In the genomic region with DNA sequence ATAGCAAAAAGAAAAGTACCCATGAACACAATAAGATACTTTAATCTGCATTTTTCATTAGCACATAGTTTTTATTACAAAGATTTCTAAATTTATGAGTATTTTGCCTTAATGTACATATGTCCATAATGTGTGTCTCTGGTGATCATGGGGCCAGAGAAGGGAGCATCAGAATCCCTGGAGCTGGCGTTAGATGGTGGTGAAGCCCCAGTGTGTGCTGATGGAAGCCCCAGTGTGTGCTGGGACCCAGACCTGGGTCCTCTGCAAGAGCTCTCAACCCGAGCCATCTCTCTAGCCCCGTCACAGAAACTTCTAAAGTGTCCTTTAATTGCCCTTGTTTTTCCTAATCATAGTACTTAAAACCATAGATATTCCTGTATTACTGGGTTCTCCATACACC, we compare ENCODE assay signal across 24 mouse cellular contexts. TPM values are rescaled to one million over a fixed set of nuclear protein-coding genes. Genes with fewer than 3 reads are reported as not detected.
DNase-seq lines count a peak whose midpoint lies in the region; TF ChIP-seq lines count a peak whose summit lies in the region.
"Had no signal": no experiment of that assay in that cellular context is flagged by ENCODE, and none has a peak within 500 bp of the region (broad histone marks: within the 10 kb centered on the region; RNA-seq: fewer than 3 reads in every experiment).

No protein-coding gene starts in this region.

- H3K9ac ChIP-seq in MEL (ENCODE audit: control insufficient read depth, low read depth, low read length, poor library complexity, severe bottlenecking) = no peak overlapping the region

- H3K4me1 ChIP-seq in kidney, adult 2 months (ENCODE audit: control insufficient read depth, insufficient read depth, low read length) = 0 out of 2 replicates have a peak, but pooled peaks cover 2% of the 10 kb centered on the region
- no peaks in the 10 kb centered on the region for H3K4me1 ChIP-seq in testis, adult 2 months (ENCODE audit: control insufficient read depth, insufficient read depth, low read length)
- H3K4me1 ChIP-seq in MEL (ENCODE audit: control insufficient read depth in 1 of 2, insufficient read depth in 2 of 2, low read length in 2 of 2) = peaks cover 0 to 4% of the 10 kb centered on the region in 2 experiments; a peak in 1 of 4 replicates

- H3K79me2 ChIP-seq in MEL (ENCODE audit: control insufficient read depth, insufficient read depth, low read length, poor library complexity) = no peaks in the 10 kb centered on the region

- no peaks in the 10 kb centered on the region for H3K9me3 ChIP-seq in MEL (replicated peaks; ENCODE audit: insufficient read depth, low read length)
- H3K9me3 ChIP-seq: G1E had no signal

- DNase-seq in heart, adult 11 months = peak; percentile 68
- no peak for DNase-seq in heart, adult 8-10 months (ENCODE audit: low spot score)
- no peak for DNase-seq in kidney, adult 2 months
- no peak for DNase-seq in kidney, postnatal 36 days
- DNase-seq in testis, postnatal 14 days (ENCODE audit: low spot score) = no peak
- DNase-seq in MEL (ENCODE audit: low read depth, low spot score) = no peak
- DNase-seq in cerebellum, adult 11-12 months = no peak
- DNase-seq: adrenal gland, adult 2 months; adrenal gland, adult 8-10 months; adrenal gland, postnatal 10 days; adrenal gland, postnatal 14 days; adrenal gland, postnatal 25 days; adrenal gland, postnatal 36 days; B cell, adult 2 months; cerebellum, adult 11 months; cerebellum, adult 18-20 months; cerebellum, adult 2 months had no signal

- no peaks in the 10 kb centered on the region for H3K27me3 ChIP-seq in kidney, adult 2 months (replicated peaks; ENCODE audit: control insufficient read depth, insufficient read depth, low read length)
- H3K27me3 ChIP-seq in testis, adult 2 months (ENCODE audit: control insufficient read depth, insufficient read depth, low read length) = no peaks in the 10 kb centered on the region
- no peaks in the 10 kb centered on the region for H3K27me3 ChIP-seq in MEL (ENCODE audit: control insufficient read depth in 1 of 2, insufficient read depth in 2 of 2, low read length in 2 of 2)
- H3K27me3 ChIP-seq: CH12.LX, Patski had no signal

- H3K36me3 ChIP-seq in kidney, adult 2 months (ENCODE audit: control insufficient read depth, insufficient read depth, low read length) = no peaks in the 10 kb centered on the region
- peaks cover 2% of the 10 kb centered on the region for H3K36me3 ChIP-seq in testis, adult 2 months (ENCODE audit: control insufficient read depth, insufficient read depth, low read length)
- H3K36me3 ChIP-seq in MEL (ENCODE audit: control insufficient read depth in 1 of 2, insufficient read depth in 2 of 2, low read length in 2 of 2) = peaks cover 7 to 22% of the 10 kb centered on the region in 2 experiments

- TF ChIP-seq EP300 in MEL (IDR thresholded peaks at IDR 0.05; ENCODE audit: low read depth in 1 of 2, low read length in 2 of 2) = no peak

- TF ChIP-seq POLR2A in kidney, adult 2 months (IDR thresholded peaks at IDR 0.05; ENCODE audit: low read depth, low read length) = no peak
- no peak for TF ChIP-seq POLR2A in testis, adult 2 months (IDR thresholded peaks at IDR 0.05; ENCODE audit: control insufficient read depth, low read depth, low read length)
- no peak for TF ChIP-seq POLR2A in MEL (IDR thresholded peaks at IDR 0.05; ENCODE audit: control insufficient read depth in 1 of 2, insufficient read depth in 1 of 2, low read depth in 1 of 2, low read length in 2 of 2, poor library complexity in 1 of 2)

- H3K4me3 ChIP-seq in kidney, adult 2 months (ENCODE audit: insufficient read depth, low read depth, low read length) = no peak overlapping the region
- H3K4me3 ChIP-seq in testis, adult 2 months (ENCODE audit: control insufficient read depth, low read depth, low read length) = peak overlapping the region; percentile 5
- no peak overlapping the region for H3K4me3 ChIP-seq in MEL (ENCODE audit: control insufficient read depth in 1 of 2, insufficient read depth in 1 of 2, low read depth in 2 of 2, low read length in 2 of 2)

- 92% methylated on average over 3 of the region's 3 CpGs for WGBS in kidney, adult 2 months

- TF ChIP-seq CTCF in kidney, adult 2 months (conservative IDR thresholded peaks at IDR 0.05; ENCODE audit: insufficient read depth, insufficient read length, low read depth, low read length) = no peak
- TF ChIP-seq CTCF in testis, adult 2 months (IDR thresholded peaks at IDR 0.05; ENCODE audit: control insufficient read depth, insufficient read depth, insufficient replicate concordance, low read depth, low read length) = no peak
- TF ChIP-seq CTCF in MEL (IDR thresholded peaks at IDR 0.05 in 2 of 3, conservative IDR thresholded peaks at IDR 0.05 in 1 of 3; ENCODE audit: control insufficient read depth in 1 of 3, insufficient read depth in 1 of 3, low read depth in 2 of 3, low read length in 3 of 3, poor library complexity in 1 of 3, severe bottlenecking in 1 of 3) = no peak

- TF ChIP-seq RAD21 in MEL (IDR thresholded peaks at IDR 0.05; ENCODE audit: low read depth, low read length) = no peak

- peak overlapping the region; percentile 56 for H3K27ac ChIP-seq in kidney, adult 2 months (ENCODE audit: insufficient read depth, low read depth, low read length)
- no peak overlapping the region for H3K27ac ChIP-seq in testis, adult 2 months (ENCODE audit: control insufficient read depth, insufficient read depth, low read depth, low read length)
- no peak overlapping the region for H3K27ac ChIP-seq in MEL (ENCODE audit: control insufficient read depth, low read depth, low read length)

TF ChIP-seq in MEL, 35 proteins besides CTCF, POLR2A, EP300 and RAD21:
- TF ChIP-seq MXI1 (IDR thresholded peaks at IDR 0.05; ENCODE audit: low read depth, low read length) (no peak), ZKSCAN1 (IDR thresholded peaks at IDR 0.05; ENCODE audit: low read depth, low read length) (0 out of 2 replicates have a peak, but pooled peaks have one; percentile 50), MYC (IDR thresholded peaks at IDR 0.05; ENCODE audit: low read depth, low read length) (no peak), TAL1 (IDR thresholded peaks at IDR 0.05; ENCODE audit: low read length) (no peak)

RNA-seq across cellular contexts. Expression of gene Fnbp4, which starts 5.8 kb away (rescaled TPM):
- total RNA-seq in heart, adult 8-10 months (2022) = 10 to 100 TPM; 11.1 to 18.2 (median 14.5) TPM
- polyA plus RNA-seq in kidney, adult 2 months (2012; rRNA removed) = 20.6 and 21.2 TPM in 2 replicates
- 30.0 and 33.5 TPM in 2 replicates for polyA plus RNA-seq in testis, adult 2 months (2012; rRNA removed)
- total RNA-seq in MEL (2012; rRNA removed) = 39.5 and 42.1 TPM in 2 replicates
- polyA plus RNA-seq in MEL (2012; ENCODE audit: insufficient read depth in 1 of 2, insufficient read length in 2 of 2, low read depth in 1 of 2, low replicate concordance in 2 of 2, missing spikeins in 1 of 2) = 100 to 1,000 TPM in 1 of 2 experiments, 10 to 100 TPM in 1; 73.7 to 353 TPM

RNA-seq across cellular contexts. Expression of gene Agbl2, which starts 43.2 kb away (rescaled TPM):
- 1 to 10 TPM; 1.0 to 2.4 (median 1.6) TPM for total RNA-seq in heart, adult 8-10 months (2022)
- polyA plus RNA-seq in kidney, adult 2 months (2012; rRNA removed) = 0.56 and 0.65 TPM in 2 replicates
- polyA plus RNA-seq in testis, adult 2 months (2012; rRNA removed) = 69.0 and 76.0 TPM in 2 replicates
- total RNA-seq in MEL (2012; rRNA removed) = not detected in 2 replicates
- polyA plus RNA-seq in MEL (2012; ENCODE audit: insufficient read depth in 1 of 2, insufficient read length in 2 of 2, low read depth in 1 of 2, low replicate concordance in 2 of 2, missing spikeins in 1 of 2) = not detected
- total RNA-seq: CH12.LX had no signal
- polyA plus RNA-seq: activated CD4-positive, CD25-positive, alpha-beta regulatory T cell, adult 4 months; C2C12; CD4-positive, CD25-positive, alpha-beta regulatory T cell, adult 4 months; G1E; Patski had no signal

Comparison
In these comparisons a context has a peak if more than half of its experiments do, and no peak if none do; other contexts are left out.
1. RNA of gene Agbl2, which starts 43.2 kb away (polyA plus RNA-seq): 69.0 to 76.0 TPM in testis, adult 2 months; 0.56 to 0.65 TPM in kidney, adult 2 months and not detected in MEL; every median in the first group is over 10 times any median in the second.